Mouse (Mus musculus) stomach, embryonic 16.5 days (tissue): ENCODE measurements around the gene 4931406C07Rik. TPM values are rescaled to one million over a fixed set of nuclear protein-coding genes. Genes with fewer than 3 reads are reported as not detected.
"Not testable (repeated sequence)": the region's sequence is repeated elsewhere in the genome, so short reads cannot be mapped to it uniquely, and the experiment has no call there.

Experiments
- ATAC-seq: fragments of 200-750 bp; cut with Nextera tagmentation; 2 replicates; pipeline ENCODE4 v1.8.0; 2017; ENCODE audit warnings: moderate number of reproducible peaks, moderate TSS enrichment; ENCODE audit not compliant: insufficient read depth, low FRiP score
- H3K27ac ChIP-seq: fragments of 300-500 bp; sonication (generic); 2 replicates; pipeline ENCODE4 v1.5.1; 2014; ENCODE audit warnings: low read length
- H3K27me3 ChIP-seq: fragments of 300-500 bp; sonication (generic); 2 replicates; pipeline ENCODE4 v1.6.1; 2014; ENCODE audit warnings: low read length, control low read depth, mixed read lengths; ENCODE audit not compliant: control insufficient read depth, insufficient read depth
- H3K36me3 ChIP-seq: fragments of 300-500 bp; sonication (generic); 2 replicates; pipeline ENCODE4 v1.6.1; 2014; ENCODE audit warnings: low read length; ENCODE audit not compliant: control insufficient read depth, insufficient read depth
- H3K4me1 ChIP-seq: fragments of 300-500 bp; sonication (generic); 2 replicates; pipeline ENCODE4 v1.6.1; 2014; ENCODE audit warnings: low read length, control low read depth, mixed read lengths; ENCODE audit not compliant: control insufficient read depth, insufficient read depth
- H3K4me2 ChIP-seq: fragments of 300-500 bp; sonication (generic); 2 replicates; pipeline ENCODE4 v1.6.1; 2014; ENCODE audit warnings: low read depth, low read length, mixed read lengths
- H3K4me3 ChIP-seq: fragments of 300-500 bp; sonication (generic); replicated peaks from 2 replicates; pipeline ENCODE4 v1.5.1; 2014; ENCODE audit warnings: mild to moderate bottlenecking, low read length
- H3K9ac ChIP-seq: fragments of 300-500 bp; sonication (generic); 2 replicates; pipeline ENCODE4 v1.6.1; 2014; ENCODE audit warnings: low read length
- H3K9me3 ChIP-seq: fragments of 300-500 bp; sonication (generic); replicated peaks from 2 replicates; pipeline ENCODE4 v1.6.1; 2016; ENCODE audit warnings: low read length, control low read depth; ENCODE audit not compliant: control insufficient read depth
- WGBS: fragments of 180-500 bp; shearing (Covaris S2); extraction: QIAGEN DNeasy Blood & Tissue Kit; methylation state at CpG from one replicate; pipeline ENCODE4 v1.1.7; 2014; 5-methylcytosine and 5-hydroxymethylcytosine counted together
- polyA plus RNA-seq: library from polyadenylated mRNA; unstranded; fragments of >200 nt; fragmentation: Nextera tagmentation; extraction: Ambion mirVana; gene quantifications from 2 replicates; pipeline ENCODE4 v1.2.1, GENCODE M21; 2015

Gene 4931406C07Rik
- polyA plus RNA-seq, 1 experiment from 2014 or later: 8.9 TPM

DNA sequence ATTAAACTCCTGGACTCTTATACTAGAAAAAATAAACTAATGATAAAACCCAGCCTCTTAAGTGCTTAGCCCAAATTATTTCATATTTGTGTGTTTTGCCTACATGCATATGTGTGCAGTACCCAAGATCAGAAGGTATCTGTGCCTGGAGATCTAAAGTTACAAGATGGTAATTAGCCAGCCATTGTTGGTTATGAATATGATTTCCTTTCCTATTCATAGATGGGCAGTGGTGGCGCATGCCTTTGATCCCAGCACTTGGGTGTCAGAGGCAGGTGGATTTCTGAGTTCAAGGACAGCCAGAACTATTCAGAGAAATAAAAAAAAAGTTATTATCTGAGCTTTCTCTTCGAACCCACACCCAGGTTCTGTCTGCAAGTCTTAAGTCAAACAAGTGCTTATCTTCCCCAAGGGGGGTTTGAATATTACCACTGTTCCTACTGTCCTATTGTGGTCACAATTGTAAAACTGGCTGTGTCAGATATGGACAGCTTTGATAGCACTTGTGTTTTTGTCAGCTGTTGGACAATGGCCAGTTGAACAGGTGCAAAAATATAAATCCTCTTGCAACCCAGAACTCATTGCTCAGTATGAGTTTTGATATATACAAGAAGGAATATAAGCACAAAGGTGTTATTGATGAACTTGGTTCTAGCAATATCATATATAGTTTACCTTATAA is 5.9 kb upstream of the 4931406C07Rik start:
- Histone ChIP-seq H3K9me3 (no peaks in the 10 kb centered on the region), H3K4me3 (no peak overlapping the region), H3K27me3 (no peaks in the 10 kb centered on the region), H3K4me2 (no peak overlapping the region), H3K36me3 (peaks cover 51% of the 10 kb centered on the region), H3K4me1 (peaks cover 11% of the 10 kb centered on the region), H3K27ac (no peak overlapping the region), H3K9ac (no peak overlapping the region)
- no peak for ATAC-seq
- 90% methylated on average over 2 of the region's 2 CpGs for WGBS

GRCm38 (mm10) chr9:15310179-15310578 is 3.9 kb upstream of the 4931406C07Rik start:
- H3K9ac ChIP-seq: no peak overlapping the region
- peaks cover 12% of the 10 kb centered on the region for H3K4me1 ChIP-seq
- WGBS: 86% methylated on average over 1 of the region's 1 CpGs
- no peak overlapping the region for H3K4me3 ChIP-seq
- ATAC-seq: no peak
- H3K27ac ChIP-seq: no peak overlapping the region
- H3K36me3 ChIP-seq: peaks cover 46% of the 10 kb centered on the region
- H3K9me3 ChIP-seq: no peaks in the 10 kb centered on the region
- no peaks in the 10 kb centered on the region for H3K27me3 ChIP-seq
- H3K4me2 ChIP-seq: no peak overlapping the region

- Histone ChIP-seq H3K27ac (no peak overlapping the region), H3K9ac (no peak overlapping the region), H3K36me3 (peaks cover 40% of the 10 kb centered on the region), H3K4me2 (peak overlapping the region; percentile 40), H3K4me1 (peaks cover 12% of the 10 kb centered on the region), H3K4me3 (peak overlapping the region; percentile 12), H3K27me3 (no peaks in the 10 kb centered on the region), H3K9me3 (no peaks in the 10 kb centered on the region)
- WGBS: 37% methylated on average over 4 of the region's 4 CpGs
- ATAC-seq: no peak
Observed at GRCm38 (mm10) chr9:15309425-15309824, 3.2 kb upstream of the 4931406C07Rik start.

GRCm38 (mm10) chr9:15308254-15308653 is 2.0 kb upstream of the 4931406C07Rik start:
- Histone ChIP-seq H3K27ac (no peak overlapping the region), H3K9me3 (no peaks in the 10 kb centered on the region), H3K9ac (no peak overlapping the region), H3K4me3 (no peak overlapping the region), H3K36me3 (peaks cover 28% of the 10 kb centered on the region), H3K4me1 (peaks cover 12% of the 10 kb centered on the region), H3K4me2 (peak overlapping the region; percentile 1; the same call in 1 of the 2 replicates), H3K27me3 (no peaks in the 10 kb centered on the region)
- WGBS: 42% methylated on average over 2 of the region's 2 CpGs
- ATAC-seq: no peak

DNA sequence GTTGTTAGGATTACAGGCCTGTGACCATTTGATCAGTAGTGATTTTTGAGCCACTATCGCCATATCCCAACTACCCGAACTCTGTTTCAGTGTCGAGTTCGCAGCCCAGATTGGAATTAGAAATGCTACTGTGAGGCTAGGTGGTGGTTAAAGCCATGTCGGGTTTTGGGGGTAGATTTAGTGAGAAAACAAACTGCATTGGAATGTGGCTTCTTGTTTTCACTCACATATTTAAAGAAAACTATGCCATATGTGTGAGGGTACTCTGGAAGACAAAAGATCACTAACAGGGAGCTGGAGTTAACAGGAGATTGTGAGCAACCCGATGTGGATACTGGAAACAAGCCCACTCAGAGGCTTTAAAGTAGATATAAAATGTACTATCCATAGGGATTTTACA is 1.0 kb upstream of the 4931406C07Rik start:
- 10% methylated on average over 6 of the region's 6 CpGs for WGBS
- peak overlapping the region; percentile 98 for H3K9ac ChIP-seq
- ATAC-seq: no peak

GRCm38 (mm10) chr9:15305503-15306397 is 498 bp downstream of the 4931406C07Rik start, which contains the start of gene Taf1d:
TSS of gene Taf1d (plus strand) at chr9:15306214.
- peak within 1 kb of the TSS; percentile 98 for H3K9ac ChIP-seq
- peak within 1 kb of the TSS; percentile 98 for H3K4me3 ChIP-seq
- H3K4me1 ChIP-seq: peaks cover 20% of the 10 kb centered on the region
- peaks cover 15% of the 10 kb centered on the region for H3K36me3 ChIP-seq
- peak; percentile 97 for ATAC-seq
- no peaks in the 10 kb centered on the region for H3K27me3 ChIP-seq
- peak within 1 kb of the TSS; percentile 96 for H3K27ac ChIP-seq
- H3K9me3 ChIP-seq: no peaks in the 10 kb centered on the region
- WGBS: 11% methylated on average over 45 of the region's 45 CpGs
- H3K4me2 ChIP-seq: peak within 1 kb of the TSS; percentile 73

More for the DNA sequence above, 1.0 kb upstream of the 4931406C07Rik start:
- peaks cover 12% of the 10 kb centered on the region for H3K4me1 ChIP-seq
- peak overlapping the region; percentile 98 for H3K4me3 ChIP-seq
- H3K9me3 ChIP-seq: no peaks in the 10 kb centered on the region
- H3K27ac ChIP-seq: 0 out of 2 replicates have a peak overlapping the region, but pooled peaks have one; percentile 21
- H3K4me2 ChIP-seq: peak overlapping the region; percentile 73
- peaks cover 24% of the 10 kb centered on the region for H3K36me3 ChIP-seq
- H3K27me3 ChIP-seq: no peaks in the 10 kb centered on the region

- H3K4me1 ChIP-seq: peaks cover 15% of the 10 kb centered on the region
- H3K27me3 ChIP-seq: no peaks in the 10 kb centered on the region
- H3K9ac ChIP-seq: no peak overlapping the region
- ATAC-seq: no peak
- no peaks in the 10 kb centered on the region for H3K36me3 ChIP-seq
- no peak overlapping the region for H3K4me3 ChIP-seq
- WGBS: 68% methylated on average over 2 of the region's 2 CpGs
- no peaks in the 10 kb centered on the region for H3K9me3 ChIP-seq
- H3K27ac ChIP-seq: no peak overlapping the region
- H3K4me2 ChIP-seq: no peak overlapping the region
Observed at GRCm38 (mm10) chr9:15302881-15303280, 3.4 kb downstream of the 4931406C07Rik start.

DNA sequence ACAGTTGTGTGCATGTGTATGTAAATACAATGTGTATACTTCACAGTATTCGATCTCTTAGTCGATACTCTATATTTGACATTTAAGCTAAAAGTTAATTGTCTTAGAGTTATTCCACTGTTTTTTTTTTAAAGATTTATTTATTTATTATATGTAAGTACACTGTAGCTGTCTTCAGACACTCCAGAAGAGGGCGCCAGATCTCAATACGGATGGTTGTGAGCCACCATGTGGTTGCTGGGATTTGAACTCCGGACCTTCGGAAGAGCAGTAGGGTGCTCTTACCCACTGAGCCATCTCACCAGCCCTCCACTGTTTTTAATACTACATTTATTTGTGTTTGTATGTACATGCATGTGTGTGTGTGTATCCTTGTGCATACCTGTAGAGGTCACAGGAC is 4.2 kb downstream of the 4931406C07Rik start:
- ATAC-seq, H3K9ac ChIP-seq, H3K4me3 ChIP-seq, H3K27me3 ChIP-seq, H3K27ac ChIP-seq, H3K4me1 ChIP-seq, H3K4me2 ChIP-seq, H3K9me3 ChIP-seq, H3K36me3 ChIP-seq: not testable (repeated sequence)
- WGBS: 82% methylated on average over 6 of the region's 6 CpGs

- Histone ChIP-seq H3K4me3 (0 out of 2 replicates have a peak overlapping the region, but pooled peaks have one; percentile 10), H3K4me1 (peaks cover 8% of the 10 kb centered on the region), H3K9me3 (no peaks in the 10 kb centered on the region), H3K36me3 (no peaks in the 10 kb centered on the region), H3K27me3 (no peaks in the 10 kb centered on the region), H3K27ac (peak overlapping the region; percentile 77), H3K9ac (peak overlapping the region; percentile 56), H3K4me2 (peak overlapping the region; percentile 40)
- WGBS: 14% methylated on average over 6 of the region's 6 CpGs
- ATAC-seq: peak; percentile 34; the same call in 1 of the 2 replicates
Observed at GRCm38 (mm10) chr9:15301399-15301798, 4.8 kb downstream of the 4931406C07Rik start.
